Mouse (Mus musculus) kidney, embryonic 15.5 days (tissue): ENCODE results near the gene Etv6. TPM values are rescaled to one million over a fixed set of nuclear protein-coding genes. Genes with fewer than 3 reads are reported as not detected.
"Not testable (repeated sequence)": the region's sequence is repeated elsewhere in the genome, so short reads cannot be mapped to it uniquely, and the experiment has no call there.

ENCODE experiments used
- ATAC-seq: fragments of 200-750 bp; cut with Nextera tagmentation; replicated peaks from 2 replicates; pipeline ENCODE4 v1.8.0; 2017; ENCODE audit warnings: moderate TSS enrichment; ENCODE audit not compliant: low FRiP score
- H3K27ac ChIP-seq: fragments of 300-500 bp; sonication (generic); 2 replicates; pipeline ENCODE4 v1.5.1; 2015; ENCODE audit warnings: mild to moderate bottlenecking, inconsistent platforms
- H3K27me3 ChIP-seq: fragments of 300-500 bp; sonication (generic); 2 replicates; pipeline ENCODE4 v1.6.1; 2015; ENCODE audit warnings: inconsistent platforms
- H3K36me3 ChIP-seq: fragments of 300-500 bp; sonication (generic); 2 replicates; pipeline ENCODE4 v1.6.1; 2015; ENCODE audit warnings: inconsistent platforms
- H3K4me1 ChIP-seq: fragments of 300-500 bp; sonication (generic); 2 replicates; pipeline ENCODE4 v1.6.1; 2015; ENCODE audit warnings: inconsistent platforms
- H3K4me2 ChIP-seq: fragments of 300-500 bp; sonication (generic); 2 replicates; pipeline ENCODE4 v1.6.1; 2015; ENCODE audit warnings: moderate library complexity, mild to moderate bottlenecking, inconsistent platforms
- H3K4me3 ChIP-seq: fragments of 300-500 bp; sonication (generic); replicated peaks from 2 replicates; pipeline ENCODE4 v1.5.1; 2015; ENCODE audit warnings: mild to moderate bottlenecking, inconsistent platforms
- H3K9ac ChIP-seq: fragments of 300-500 bp; sonication (generic); 2 replicates; pipeline ENCODE4 v1.6.1; 2015; ENCODE audit warnings: mild to moderate bottlenecking, inconsistent platforms
- H3K9me3 ChIP-seq: fragments of 300-500 bp; sonication (generic); replicated peaks from 2 replicates; pipeline ENCODE4 v1.6.1; 2016; ENCODE audit warnings: inconsistent platforms
- whole genome bisulfite sequencing: fragments of 180-500 bp; shearing (Covaris S2); methylation state at CpG from one replicate; pipeline ENCODE4 v1.1.7; 2015; ENCODE audit warnings: mixed read lengths; 5-methylcytosine and 5-hydroxymethylcytosine counted together
- polyA plus RNA-seq: library from polyadenylated mRNA; unstranded; fragments of >200 nt; fragmentation: Nextera tagmentation; extraction: Ambion mirVana; gene quantifications from 2 replicates; pipeline ENCODE4 v1.2.1, GENCODE M21; 2015

The Etv6 gene
- polyA plus RNA-seq, result 11.4 and 13.0 TPM in 2 replicates

GRCm38 (mm10) chr6:134035490-134036405 lies at the start of gene Etv6:
Gene Etv6 (plus strand): TSS chr6:134035700.
- Histone ChIP-seq H3K36me3 (no peaks in the 10 kb centered on the region), H3K4me2 (peak within 1 kb of the TSS; percentile 81), H3K9me3 (no peaks in the 10 kb centered on the region), H3K4me1 (peaks cover 43% of the 10 kb centered on the region), H3K27ac (peak within 1 kb of the TSS; percentile 100), H3K4me3 (peak within 1 kb of the TSS; percentile 83), H3K27me3 (no peaks in the 10 kb centered on the region), H3K9ac (peak within 1 kb of the TSS; percentile 96)
- WGBS, result under 1% methylated on average over 71 of the region's 78 CpGs
- peak; percentile 75 for ATAC-seq

- Histone ChIP-seq H3K9me3 (no peaks in the 10 kb centered on the region), H3K4me3 (no peak overlapping the region), H3K27me3 (no peaks in the 10 kb centered on the region), H3K4me2 (no peak overlapping the region), H3K9ac (no peak overlapping the region), H3K4me1 (peaks cover 26% of the 10 kb centered on the region), H3K27ac (no peak overlapping the region), H3K36me3 (no peaks in the 10 kb centered on the region)
- WGBS, result 58% methylated on average over 2 of the region's 2 CpGs
- ATAC-seq, result no peak
Measured at GRCm38 (mm10) chr6:133986161-133986560, 49.3 kb upstream of the Etv6 start.

GRCm38 (mm10) chr6:133987068-133987591 lies 48.4 kb upstream of the Etv6 start:
- Histone ChIP-seq H3K36me3 (no peaks in the 10 kb centered on the region), H3K9ac (no peak overlapping the region), H3K27me3 (no peaks in the 10 kb centered on the region), H3K4me2 (no peak overlapping the region), H3K9me3 (no peaks in the 10 kb centered on the region), H3K4me3 (no peak overlapping the region), H3K27ac (no peak overlapping the region), H3K4me1 (peaks cover 26% of the 10 kb centered on the region)
- no peak for ATAC-seq
- 63% methylated on average over 2 of the region's 2 CpGs for whole genome bisulfite sequencing

- ATAC-seq, result 0 out of 2 replicates have a peak, but pooled peaks have one; percentile 50
- H3K27me3 ChIP-seq, result no peaks in the 10 kb centered on the region
- no peak overlapping the region for H3K4me3 ChIP-seq
- H3K4me1 ChIP-seq, result peaks cover 26% of the 10 kb centered on the region
- H3K9ac ChIP-seq, result no peak overlapping the region
- no peak overlapping the region for H3K27ac ChIP-seq
- H3K9me3 ChIP-seq, result no peaks in the 10 kb centered on the region
- WGBS, result 55% methylated on average over 9 of the region's 9 CpGs
- no peaks in the 10 kb centered on the region for H3K36me3 ChIP-seq
- no peak overlapping the region; the same call in 1 of the 2 replicates for H3K4me2 ChIP-seq
Measured at GRCm38 (mm10) chr6:133988011-133988410, 47.5 kb upstream of the Etv6 start.

GRCm38 (mm10) chr6:133997461-133997860 lies 38.0 kb upstream of the Etv6 start:
- Histone ChIP-seq H3K27me3 (no peaks in the 10 kb centered on the region), H3K9me3 (no peaks in the 10 kb centered on the region), H3K27ac (no peak overlapping the region), H3K4me3 (no peak overlapping the region), H3K9ac (no peak overlapping the region), H3K4me1 (peaks cover 5% of the 10 kb centered on the region; the same call in 1 of the 2 replicates), H3K36me3 (no peaks in the 10 kb centered on the region), H3K4me2 (no peak overlapping the region)
- ATAC-seq, result no peak
- 79% methylated on average over 2 of the region's 2 CpGs for WGBS

GRCm38 (mm10) chr6:133997935-133998334 lies 37.6 kb upstream of the Etv6 start:
- H3K27ac ChIP-seq, result no peak overlapping the region
- WGBS, result 33% methylated on average over 2 of the region's 2 CpGs
- H3K36me3 ChIP-seq, result no peaks in the 10 kb centered on the region
- no peak overlapping the region for H3K4me2 ChIP-seq
- ATAC-seq, result no peak
- no peak overlapping the region for H3K4me3 ChIP-seq
- no peak overlapping the region for H3K9ac ChIP-seq
- no peaks in the 10 kb centered on the region for H3K27me3 ChIP-seq
- H3K9me3 ChIP-seq, result no peaks in the 10 kb centered on the region
- H3K4me1 ChIP-seq, result peaks cover 5% of the 10 kb centered on the region; the same call in 1 of the 2 replicates

- H3K27ac ChIP-seq, H3K9me3 ChIP-seq, H3K4me1 ChIP-seq, H3K4me3 ChIP-seq, H3K27me3 ChIP-seq, H3K9ac ChIP-seq, ATAC-seq, H3K4me2 ChIP-seq, H3K36me3 ChIP-seq: not testable (repeated sequence)
- WGBS, result 70% methylated on average over 6 of the region's 12 CpGs
Measured at GRCm38 (mm10) chr6:134014488-134015110, 20.9 kb upstream of the Etv6 start.

GRCm38 (mm10) chr6:134018807-134019206 lies 16.7 kb upstream of the Etv6 start:
- 84% methylated on average over 1 of the region's 1 CpGs for WGBS
- H3K9ac ChIP-seq, result no peak overlapping the region
- H3K4me1 ChIP-seq, result no peaks in the 10 kb centered on the region
- no peak overlapping the region for H3K4me3 ChIP-seq
- no peak overlapping the region for H3K27ac ChIP-seq
- no peaks in the 10 kb centered on the region for H3K27me3 ChIP-seq
- no peaks in the 10 kb centered on the region for H3K36me3 ChIP-seq
- H3K4me2 ChIP-seq, result no peak overlapping the region
- ATAC-seq, result no peak
- no peaks in the 10 kb centered on the region for H3K9me3 ChIP-seq

GRCm38 (mm10) chr6:134020821-134021220 lies 14.7 kb upstream of the Etv6 start:
- H3K27ac ChIP-seq, result no peak overlapping the region
- H3K4me1 ChIP-seq, result no peaks in the 10 kb centered on the region
- no peaks in the 10 kb centered on the region for H3K9me3 ChIP-seq
- ATAC-seq, result no peak
- 71% methylated on average over 6 of the region's 6 CpGs for WGBS
- H3K4me2 ChIP-seq, result no peak overlapping the region
- H3K9ac ChIP-seq, result no peak overlapping the region
- no peaks in the 10 kb centered on the region for H3K27me3 ChIP-seq
- no peaks in the 10 kb centered on the region for H3K36me3 ChIP-seq
- H3K4me3 ChIP-seq, result no peak overlapping the region

- no peaks in the 10 kb centered on the region; the same call in 1 of the 2 replicates for H3K9me3 ChIP-seq
- no peak overlapping the region for H3K4me2 ChIP-seq
- no peak overlapping the region for H3K9ac ChIP-seq
- no peaks in the 10 kb centered on the region for H3K27me3 ChIP-seq
- no peak for ATAC-seq
- H3K4me3 ChIP-seq, result no peak overlapping the region
- no peak overlapping the region for H3K27ac ChIP-seq
- no peaks in the 10 kb centered on the region for H3K36me3 ChIP-seq
- 76% methylated on average over 2 of the region's 2 CpGs for WGBS
- no peaks in the 10 kb centered on the region for H3K4me1 ChIP-seq
Measured at GRCm38 (mm10) chr6:134026264-134026663, 9.2 kb upstream of the Etv6 start.

- H3K27me3 ChIP-seq, result no peaks in the 10 kb centered on the region
- no peak overlapping the region for H3K4me2 ChIP-seq
- no peak overlapping the region for H3K9ac ChIP-seq
- no peaks in the 10 kb centered on the region for H3K36me3 ChIP-seq
- no peak overlapping the region for H3K27ac ChIP-seq
- no peaks in the 10 kb centered on the region for H3K4me1 ChIP-seq
- no peaks in the 10 kb centered on the region; the same call in 1 of the 2 replicates for H3K9me3 ChIP-seq
- H3K4me3 ChIP-seq, result no peak overlapping the region
- 91% methylated on average over 4 of the region's 4 CpGs for WGBS
- no peak for ATAC-seq
Measured at GRCm38 (mm10) chr6:134027022-134027421, 8.5 kb upstream of the Etv6 start.

GRCm38 (mm10) chr6:134032451-134032850 lies 3.0 kb upstream of the Etv6 start:
- Histone ChIP-seq H3K9me3 (no peaks in the 10 kb centered on the region; the same call in 1 of the 2 replicates), H3K4me3 (no peak overlapping the region), H3K9ac (no peak overlapping the region), H3K27me3 (no peaks in the 10 kb centered on the region), H3K4me2 (no peak overlapping the region), H3K36me3 (no peaks in the 10 kb centered on the region), H3K4me1 (peaks cover 18% of the 10 kb centered on the region), H3K27ac (no peak overlapping the region)
- 30% methylated on average over 7 of the region's 7 CpGs for WGBS
- ATAC-seq, result no peak
